Mouse (Mus musculus): ENCODE measurements around the gene Fam160a1. TPM values are rescaled to one million over a fixed set of nuclear protein-coding genes. Genes with fewer than 3 reads are reported as not detected.

The Fam160a1 gene
- polyA plus RNA-seq (2014; fragmentation: Nextera tagmentation; extraction: Ambion mirVana), result 0.64 and 0.67 TPM in 2 replicates

DNA sequence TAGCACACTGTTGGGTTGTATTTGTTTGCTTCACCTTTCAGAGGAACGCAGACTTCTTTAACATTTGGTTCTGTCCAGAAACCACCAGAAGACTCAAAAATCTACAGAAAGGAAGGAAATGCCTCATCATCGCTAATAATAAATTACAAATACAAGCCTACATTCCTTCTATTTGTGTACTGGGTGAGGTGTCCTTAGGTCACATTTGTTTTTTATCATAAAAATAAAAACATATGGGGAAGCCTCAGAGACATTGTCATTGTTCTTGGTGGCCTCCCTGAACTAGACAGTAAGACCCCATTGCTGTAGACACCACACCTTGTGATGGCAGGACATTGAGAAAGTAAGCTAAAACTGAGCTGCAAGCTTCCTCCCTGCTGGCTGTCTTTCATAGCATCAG lies at the start of gene Fam160a1:
Fam160a1 (minus strand) TSS at position 101 of the 400 bp plus-strand sequence.
- Histone ChIP-seq H3K9me3 (ENCODE audit: control insufficient read depth, low read length) (no peaks in the 10 kb centered on the region), H3K4me2 (ENCODE audit: low read depth, low read length, severe bottlenecking) (no peak within 1 kb of the TSS), H3K4me3 (ENCODE audit: low read depth, low read length) (no peak within 1 kb of the TSS), H3K4me1 (replicated peaks; ENCODE audit: control insufficient read depth, insufficient read depth, low read length) (no peaks in the 10 kb centered on the region), H3K9ac (ENCODE audit: low read length) (no peak within 1 kb of the TSS), H3K36me3 (ENCODE audit: control insufficient read depth, insufficient read depth, low read length) (no peaks in the 10 kb centered on the region), H3K27ac (ENCODE audit: low read depth, low read length) (no peak within 1 kb of the TSS), H3K27me3 (ENCODE audit: control insufficient read depth, insufficient read depth, low read length) (no peaks in the 10 kb centered on the region)
- DNase-seq (ENCODE audit: low spot score) (no peak), ATAC-seq (replicated peaks; ENCODE audit: low FRiP score) (no peak)
- 99% methylated on average over 2 of the region's 2 CpGs for WGBS

DNA sequence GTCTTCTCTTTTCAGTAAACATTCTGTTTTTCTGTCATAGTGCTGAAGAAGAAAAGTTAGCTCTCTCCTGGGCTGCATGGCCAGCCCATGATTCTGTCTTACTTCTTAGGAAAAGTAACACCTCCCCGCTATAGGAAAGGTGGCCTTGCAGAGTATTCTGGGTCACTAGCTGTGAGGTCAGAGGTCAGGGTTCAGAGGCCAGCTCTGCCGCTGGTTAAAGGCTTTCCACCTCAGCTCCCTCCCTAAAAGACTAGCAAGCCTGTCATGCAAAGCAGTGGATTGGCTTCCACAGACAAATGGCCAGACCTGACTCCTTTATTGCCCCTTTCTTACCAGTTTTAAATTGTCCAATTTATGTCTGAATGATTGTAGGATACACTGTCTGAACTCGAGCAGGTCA lies 46.9 kb upstream of the Fam160a1 start:
- H3K36me3 ChIP-seq (ENCODE audit: control insufficient read depth, insufficient read depth, low read length), result no peaks in the 10 kb centered on the region
- H3K4me2 ChIP-seq (ENCODE audit: low read depth, low read length, severe bottlenecking), result no peak overlapping the region
- ATAC-seq (replicated peaks; ENCODE audit: low FRiP score), result no peak
- no peaks in the 10 kb centered on the region for H3K4me1 ChIP-seq (replicated peaks; ENCODE audit: control insufficient read depth, insufficient read depth, low read length)
- no peak for DNase-seq (ENCODE audit: low spot score)
- H3K4me3 ChIP-seq (ENCODE audit: low read depth, low read length), result no peak overlapping the region
- no peak overlapping the region for H3K27ac ChIP-seq (ENCODE audit: low read depth, low read length)
- no peaks in the 10 kb centered on the region for H3K9me3 ChIP-seq (ENCODE audit: control insufficient read depth, low read length)
- WGBS, result 17% methylated on average over 3 of the region's 3 CpGs
- H3K27me3 ChIP-seq (ENCODE audit: control insufficient read depth, insufficient read depth, low read length), result no peaks in the 10 kb centered on the region
- H3K9ac ChIP-seq (ENCODE audit: low read length), result no peak overlapping the region

DNA sequence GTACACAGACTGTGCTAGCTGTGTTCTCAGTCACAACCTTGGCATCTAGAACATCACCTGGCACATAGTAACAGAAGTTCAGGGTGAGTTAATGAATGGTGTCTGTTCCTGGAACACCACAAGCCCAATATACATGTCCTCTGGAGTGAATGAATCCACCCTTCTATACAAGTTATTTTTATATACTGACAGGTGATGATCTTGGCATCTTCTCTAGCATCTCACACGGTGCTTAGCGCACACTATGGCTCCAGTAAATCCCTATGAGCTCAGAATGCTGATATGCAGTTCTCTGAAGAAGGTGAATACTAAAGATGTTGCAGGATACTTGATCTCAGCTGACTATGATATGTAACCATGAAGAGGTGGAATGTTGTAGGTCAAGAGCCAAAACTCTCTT lies 45.8 kb upstream of the Fam160a1 start:
- no peak overlapping the region for H3K9ac ChIP-seq (ENCODE audit: low read length)
- H3K27me3 ChIP-seq (ENCODE audit: control insufficient read depth, insufficient read depth, low read length), result no peaks in the 10 kb centered on the region
- no peak overlapping the region for H3K4me2 ChIP-seq (ENCODE audit: low read depth, low read length, severe bottlenecking)
- no peak overlapping the region for H3K4me3 ChIP-seq (ENCODE audit: low read depth, low read length)
- no peaks in the 10 kb centered on the region for H3K4me1 ChIP-seq (replicated peaks; ENCODE audit: control insufficient read depth, insufficient read depth, low read length)
- WGBS, result 84% methylated on average over 2 of the region's 2 CpGs
- no peaks in the 10 kb centered on the region for H3K36me3 ChIP-seq (ENCODE audit: control insufficient read depth, insufficient read depth, low read length)
- no peaks in the 10 kb centered on the region for H3K9me3 ChIP-seq (ENCODE audit: control insufficient read depth, low read length)
- no peak for ATAC-seq (replicated peaks; ENCODE audit: low FRiP score)
- H3K27ac ChIP-seq (ENCODE audit: low read depth, low read length), result no peak overlapping the region
- DNase-seq (ENCODE audit: low spot score), result no peak

DNA sequence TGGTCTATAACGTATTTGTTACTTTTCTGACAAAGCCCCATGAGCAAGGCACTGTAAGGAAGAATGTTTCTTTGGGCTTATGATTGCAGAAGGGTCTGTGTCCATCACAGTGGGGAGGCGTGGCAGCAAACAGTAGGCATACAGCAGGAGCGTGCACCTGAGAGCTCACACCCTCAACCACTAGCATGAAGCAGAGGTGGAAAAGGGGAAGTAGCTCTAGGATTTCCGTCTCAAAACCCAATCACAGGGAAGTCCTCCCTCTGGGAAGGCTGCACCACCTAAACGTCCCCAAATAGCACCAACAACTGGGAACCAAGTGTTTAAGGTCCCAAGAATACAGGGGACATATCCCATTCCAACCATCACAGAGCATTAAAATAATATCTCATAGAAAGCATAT lies 43.9 kb upstream of the Fam160a1 start:
- Histone ChIP-seq H3K4me3 (ENCODE audit: low read depth, low read length) (no peak overlapping the region), H3K27ac (ENCODE audit: low read depth, low read length) (no peak overlapping the region), H3K4me2 (ENCODE audit: low read depth, low read length, severe bottlenecking) (no peak overlapping the region), H3K27me3 (ENCODE audit: control insufficient read depth, insufficient read depth, low read length) (no peaks in the 10 kb centered on the region), H3K9ac (ENCODE audit: low read length) (no peak overlapping the region), H3K36me3 (ENCODE audit: control insufficient read depth, insufficient read depth, low read length) (no peaks in the 10 kb centered on the region), H3K9me3 (ENCODE audit: control insufficient read depth, low read length) (no peaks in the 10 kb centered on the region), H3K4me1 (replicated peaks; ENCODE audit: control insufficient read depth, insufficient read depth, low read length) (no peaks in the 10 kb centered on the region)
- no peak for DNase-seq (ENCODE audit: low spot score)
- 86% methylated on average over 5 of the region's 5 CpGs for WGBS
- no peak for ATAC-seq (replicated peaks; ENCODE audit: low FRiP score)

DNA sequence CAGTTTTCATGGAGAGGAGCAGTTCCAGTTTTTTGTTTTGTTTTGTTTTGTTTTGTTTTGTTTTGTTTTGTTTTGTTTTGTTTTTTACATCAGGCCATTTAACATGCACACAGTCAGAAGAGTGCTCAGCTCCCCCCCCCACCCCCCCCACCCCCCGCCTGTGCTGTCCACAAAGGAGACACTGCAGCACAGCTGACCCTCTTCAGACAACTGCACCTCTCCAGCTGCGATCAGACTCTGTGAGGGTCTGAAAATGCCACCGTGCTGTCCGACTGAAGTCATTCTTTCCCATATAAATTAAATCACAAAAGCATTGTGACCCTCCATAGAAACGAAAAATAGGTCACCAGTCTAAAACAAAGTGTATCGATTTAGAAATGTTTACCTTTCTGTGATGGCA lies 42.2 kb upstream of the Fam160a1 start:
- Histone ChIP-seq H3K36me3 (ENCODE audit: control insufficient read depth, insufficient read depth, low read length) (no peaks in the 10 kb centered on the region), H3K9ac (ENCODE audit: low read length) (no peak overlapping the region), H3K4me2 (ENCODE audit: low read depth, low read length, severe bottlenecking) (no peak overlapping the region), H3K4me3 (ENCODE audit: low read depth, low read length) (no peak overlapping the region), H3K4me1 (replicated peaks; ENCODE audit: control insufficient read depth, insufficient read depth, low read length) (no peaks in the 10 kb centered on the region), H3K27ac (ENCODE audit: low read depth, low read length) (no peak overlapping the region), H3K27me3 (ENCODE audit: control insufficient read depth, insufficient read depth, low read length) (no peaks in the 10 kb centered on the region), H3K9me3 (ENCODE audit: control insufficient read depth, low read length) (no peaks in the 10 kb centered on the region)
- 56% methylated on average over 6 of the region's 6 CpGs for WGBS
- DNase-seq (ENCODE audit: low spot score) (no peak), ATAC-seq (replicated peaks; ENCODE audit: low FRiP score) (no peak)

DNA sequence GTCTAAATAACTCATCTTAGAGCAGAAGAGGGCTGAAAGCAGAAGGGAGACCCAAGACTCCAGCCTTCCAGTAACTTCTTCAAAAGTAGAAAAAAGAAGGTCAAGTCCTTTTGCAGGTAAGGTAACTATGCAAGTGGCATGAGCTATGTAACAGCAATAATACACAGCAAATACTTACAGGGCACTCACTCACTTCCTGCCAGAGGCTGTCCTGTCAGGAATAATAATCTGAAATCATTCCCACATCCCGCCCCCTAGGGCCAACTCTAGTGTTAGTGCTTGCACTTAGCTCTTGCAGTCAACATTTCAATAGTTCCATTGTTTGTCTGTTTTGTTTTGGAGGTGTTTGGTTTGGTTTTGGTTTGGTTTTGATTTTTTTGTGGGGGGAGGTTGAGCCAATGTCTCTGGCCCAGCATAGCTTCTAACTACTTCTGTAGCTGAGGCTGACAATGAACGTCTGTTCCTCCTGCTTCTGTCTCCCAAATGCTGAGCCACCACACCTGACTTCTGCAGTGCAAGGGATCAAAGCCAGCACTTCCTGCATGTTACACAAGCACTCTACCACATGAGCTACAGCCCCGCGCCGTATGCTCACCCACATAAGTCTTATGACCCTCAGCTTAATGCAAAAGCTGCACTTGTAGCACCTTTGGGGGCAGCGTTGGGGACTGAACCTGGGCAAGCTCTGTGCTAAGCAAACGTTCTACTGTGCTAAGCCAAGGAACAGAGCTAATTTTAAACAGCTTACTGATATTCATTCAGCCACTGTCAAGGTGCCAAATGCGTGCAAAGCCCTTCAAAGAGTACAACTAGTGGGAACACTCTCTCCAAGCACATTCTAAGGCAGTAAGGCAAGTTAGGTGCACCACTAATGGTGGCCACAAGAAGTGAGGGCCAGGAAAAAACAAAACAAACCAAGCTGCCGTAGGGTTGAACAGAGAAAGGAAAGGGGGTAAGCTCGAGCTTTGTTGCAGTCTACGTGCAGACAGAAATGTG lies 41.3 kb upstream of the Fam160a1 start:
- H3K9ac ChIP-seq (ENCODE audit: low read length), result no peak overlapping the region

DNA sequence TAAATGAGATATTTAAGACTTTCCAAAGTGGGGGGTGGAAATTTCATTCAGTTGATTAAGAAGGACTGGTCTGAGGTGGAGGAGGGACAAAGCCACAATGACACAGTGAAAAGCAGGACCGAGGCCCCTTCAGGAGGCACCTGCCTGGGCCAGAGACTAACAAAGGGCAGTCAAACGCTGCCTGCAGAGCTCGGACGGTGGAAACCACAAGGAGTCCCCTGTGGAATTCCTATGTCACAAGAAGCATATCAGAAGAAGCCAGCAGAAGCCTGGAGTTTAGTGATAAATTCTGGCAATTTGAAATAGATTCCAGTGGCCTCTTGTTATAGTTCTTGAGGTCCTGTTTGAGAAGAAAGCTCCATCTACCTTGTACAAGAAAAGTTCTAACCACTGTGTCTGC lies 40.0 kb upstream of the Fam160a1 start:
- H3K4me1 ChIP-seq (replicated peaks; ENCODE audit: control insufficient read depth, insufficient read depth, low read length), result no peaks in the 10 kb centered on the region
- H3K4me2 ChIP-seq (ENCODE audit: low read depth, low read length, severe bottlenecking), result no peak overlapping the region
- no peak for ATAC-seq (replicated peaks; ENCODE audit: low FRiP score)
- no peaks in the 10 kb centered on the region for H3K9me3 ChIP-seq (ENCODE audit: control insufficient read depth, low read length)
- no peak overlapping the region for H3K4me3 ChIP-seq (ENCODE audit: low read depth, low read length)
- DNase-seq (ENCODE audit: low spot score), result no peak
- WGBS, result 14% methylated on average over 4 of the region's 4 CpGs
- no peak overlapping the region for H3K9ac ChIP-seq (ENCODE audit: low read length)
- no peaks in the 10 kb centered on the region for H3K36me3 ChIP-seq (ENCODE audit: control insufficient read depth, insufficient read depth, low read length)
- H3K27me3 ChIP-seq (ENCODE audit: control insufficient read depth, insufficient read depth, low read length), result no peaks in the 10 kb centered on the region
- H3K27ac ChIP-seq (ENCODE audit: low read depth, low read length), result no peak overlapping the region

More for the DNA sequence above, 41.3 kb upstream of the Fam160a1 start:
- H3K9me3 ChIP-seq (ENCODE audit: control insufficient read depth, low read length), result no peaks in the 10 kb centered on the region
- ATAC-seq (replicated peaks; ENCODE audit: low FRiP score), result no peak
- no peak for DNase-seq (ENCODE audit: low spot score)
- no peaks in the 10 kb centered on the region for H3K27me3 ChIP-seq (ENCODE audit: control insufficient read depth, insufficient read depth, low read length)
- no peaks in the 10 kb centered on the region for H3K36me3 ChIP-seq (ENCODE audit: control insufficient read depth, insufficient read depth, low read length)
- H3K4me1 ChIP-seq (replicated peaks; ENCODE audit: control insufficient read depth, insufficient read depth, low read length), result no peaks in the 10 kb centered on the region
- no peak overlapping the region for H3K4me3 ChIP-seq (ENCODE audit: low read depth, low read length)
- H3K4me2 ChIP-seq (ENCODE audit: low read depth, low read length, severe bottlenecking), result no peak overlapping the region
- no peak overlapping the region for H3K27ac ChIP-seq (ENCODE audit: low read depth, low read length)
- WGBS, result 82% methylated on average over 11 of the region's 11 CpGs

DNA sequence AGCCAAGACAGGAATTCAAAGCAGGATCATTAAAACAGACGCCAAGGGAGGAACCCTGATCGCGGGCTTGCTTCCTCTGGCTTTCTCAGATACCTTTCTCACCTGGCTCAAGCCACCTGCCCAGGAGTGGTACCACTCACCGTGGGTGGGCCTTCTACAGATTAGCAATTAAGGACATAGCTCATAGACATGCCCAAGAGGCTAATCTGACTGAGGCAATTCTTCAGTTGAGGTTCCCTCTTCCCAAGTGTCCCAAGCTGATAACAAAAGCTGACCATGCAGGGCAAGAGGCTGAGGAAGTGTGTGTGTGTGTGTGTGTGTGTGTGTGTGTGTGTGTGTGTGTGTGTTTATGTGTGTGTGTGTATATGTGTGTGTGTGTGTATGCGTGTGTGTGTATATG lies 38.9 kb upstream of the Fam160a1 start:
- H3K36me3 ChIP-seq (ENCODE audit: control insufficient read depth, insufficient read depth, low read length), result no peaks in the 10 kb centered on the region
- H3K9ac ChIP-seq (ENCODE audit: low read length), result no peak overlapping the region
- DNase-seq (ENCODE audit: low spot score) (no peak), ATAC-seq (replicated peaks; ENCODE audit: low FRiP score) (no peak)
- H3K27me3 ChIP-seq (ENCODE audit: control insufficient read depth, insufficient read depth, low read length), result no peaks in the 10 kb centered on the region
- no peak overlapping the region for H3K4me3 ChIP-seq (ENCODE audit: low read depth, low read length)
- H3K9me3 ChIP-seq (ENCODE audit: control insufficient read depth, low read length), result no peaks in the 10 kb centered on the region
- H3K4me2 ChIP-seq (ENCODE audit: low read depth, low read length, severe bottlenecking), result no peak overlapping the region
- no peak overlapping the region for H3K27ac ChIP-seq (ENCODE audit: low read depth, low read length)
- no peaks in the 10 kb centered on the region for H3K4me1 ChIP-seq (replicated peaks; ENCODE audit: control insufficient read depth, insufficient read depth, low read length)
- 90% methylated on average over 5 of the region's 5 CpGs for WGBS

DNA sequence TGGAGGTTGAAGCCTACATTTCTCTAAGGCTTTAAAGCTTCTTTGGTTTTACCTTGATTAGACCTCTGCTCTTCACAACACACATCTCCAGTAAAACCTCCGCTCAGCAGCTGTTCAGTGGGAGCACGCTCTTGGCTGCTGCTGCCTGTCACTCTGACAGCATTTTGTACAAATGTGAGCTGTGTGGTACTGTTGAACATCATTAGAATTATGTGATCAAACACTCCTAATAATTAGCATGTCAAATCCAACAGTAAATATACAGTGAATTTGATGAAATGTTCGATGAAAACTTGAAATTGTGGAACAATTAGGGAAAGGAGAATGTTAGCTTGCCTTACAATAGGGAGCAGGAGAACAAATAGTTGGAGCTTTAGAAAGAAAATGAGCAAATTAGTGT lies 38.0 kb upstream of the Fam160a1 start:
- no peak for ATAC-seq (replicated peaks; ENCODE audit: low FRiP score)
- DNase-seq (ENCODE audit: low spot score), result no peak
- H3K4me2 ChIP-seq (ENCODE audit: low read depth, low read length, severe bottlenecking), result no peak overlapping the region
- H3K9ac ChIP-seq (ENCODE audit: low read length), result no peak overlapping the region
- 72% methylated on average over 3 of the region's 3 CpGs for WGBS
- no peaks in the 10 kb centered on the region for H3K27me3 ChIP-seq (ENCODE audit: control insufficient read depth, insufficient read depth, low read length)
- no peaks in the 10 kb centered on the region for H3K9me3 ChIP-seq (ENCODE audit: control insufficient read depth, low read length)
- no peak overlapping the region for H3K27ac ChIP-seq (ENCODE audit: low read depth, low read length)
- H3K4me3 ChIP-seq (ENCODE audit: low read depth, low read length), result no peak overlapping the region
- H3K36me3 ChIP-seq (ENCODE audit: control insufficient read depth, insufficient read depth, low read length), result no peaks in the 10 kb centered on the region
- no peaks in the 10 kb centered on the region for H3K4me1 ChIP-seq (replicated peaks; ENCODE audit: control insufficient read depth, insufficient read depth, low read length)
